32 mouse cellular contexts compared by ENCODE assay signal in genomic region chr13:99879696-99880095, GRCm38 (mm10). TPM values are rescaled to one million over a fixed set of nuclear protein-coding genes. Genes with fewer than 3 reads are reported as not detected.
DNase-seq lines count a peak whose midpoint lies in the region; ATAC-seq lines count a peak whose summit lies in the region.
"Had no signal": no experiment of that assay in that cellular context is flagged by ENCODE, and none has a peak within 500 bp of the region (broad histone marks: within the 10 kb centered on the region; RNA-seq: fewer than 3 reads in every experiment).

No protein-coding gene starts in this region.

- no peak overlapping the region for H3K9ac ChIP-seq in hindbrain, embryonic 13.5 days
- H3K9ac ChIP-seq in midbrain, embryonic 11.5 days (ENCODE audit: low read length) = no peak overlapping the region
- H3K9ac ChIP-seq: embryonic facial prominence, embryonic 13.5 days; forebrain, embryonic 13.5 days; forebrain, postnatal 0 days; heart, embryonic 13.5 days had no signal

- no peaks in the 10 kb centered on the region for H3K36me3 ChIP-seq in hindbrain, embryonic 10.5 days
- no peaks in the 10 kb centered on the region for H3K36me3 ChIP-seq in hindbrain, embryonic 13.5 days
- H3K36me3 ChIP-seq in midbrain, embryonic 11.5 days (ENCODE audit: control insufficient read depth, insufficient read depth, low read length) = no peaks in the 10 kb centered on the region
- H3K36me3 ChIP-seq in midbrain, embryonic 10.5 days = no peaks in the 10 kb centered on the region
- H3K36me3 ChIP-seq: embryonic facial prominence, embryonic 10.5 days; embryonic facial prominence, embryonic 13.5 days; heart, embryonic 10.5 days; heart, embryonic 13.5 days had no signal

- ATAC-seq in hindbrain, embryonic 13.5 days (ENCODE audit: low FRiP score) = no peak
- peak; percentile 77; the same call in 1 of the 2 replicates for ATAC-seq in midbrain, embryonic 11.5 days (ENCODE audit: low FRiP score)
- ATAC-seq: activated CD4-positive, CD25-positive, alpha-beta regulatory T cell, adult 4 months; CD4-positive, CD25-positive, alpha-beta regulatory T cell, adult 4 months; forebrain, embryonic 13.5 days; forebrain, postnatal 0 days; hindbrain, embryonic 16.5 days; inflammation-experienced regulatory T-cells, adult 6 months had no signal

- H3K4me1 ChIP-seq in hindbrain, embryonic 10.5 days (replicated peaks) = no peaks in the 10 kb centered on the region
- peaks cover 6% of the 10 kb centered on the region; the same call in 1 of the 2 replicates for H3K4me1 ChIP-seq in hindbrain, embryonic 13.5 days (replicated peaks)
- H3K4me1 ChIP-seq in midbrain, embryonic 11.5 days (ENCODE audit: control insufficient read depth, insufficient read depth, low read length) = no peaks in the 10 kb centered on the region
- H3K4me1 ChIP-seq in midbrain, embryonic 10.5 days = no peaks in the 10 kb centered on the region; the same call in 1 of the 2 replicates
- H3K4me1 ChIP-seq: embryonic facial prominence, embryonic 10.5 days; embryonic facial prominence, embryonic 13.5 days; forebrain, embryonic 13.5 days; heart, embryonic 10.5 days; heart, embryonic 13.5 days had no signal

- H3K9me3 ChIP-seq in hindbrain, embryonic 10.5 days = no peaks in the 10 kb centered on the region
- H3K9me3 ChIP-seq in hindbrain, embryonic 13.5 days = no peaks in the 10 kb centered on the region
- no peaks in the 10 kb centered on the region for H3K9me3 ChIP-seq in midbrain, embryonic 11.5 days (ENCODE audit: control insufficient read depth, low read length)
- no peaks in the 10 kb centered on the region for H3K9me3 ChIP-seq in midbrain, embryonic 10.5 days (replicated peaks)
- H3K9me3 ChIP-seq: embryonic facial prominence, embryonic 10.5 days; embryonic facial prominence, embryonic 13.5 days; forebrain, embryonic 13.5 days; heart, embryonic 10.5 days; heart, embryonic 13.5 days had no signal

- H3K4me3 ChIP-seq in hindbrain, embryonic 10.5 days = no peak overlapping the region
- no peak overlapping the region for H3K4me3 ChIP-seq in hindbrain, embryonic 13.5 days
- H3K4me3 ChIP-seq in midbrain, embryonic 11.5 days (ENCODE audit: low read depth, low read length) = no peak overlapping the region
- H3K4me3 ChIP-seq in midbrain, embryonic 10.5 days = no peak overlapping the region
- H3K4me3 ChIP-seq: embryonic facial prominence, embryonic 10.5 days; embryonic facial prominence, embryonic 13.5 days; erythroblast, embryonic 14.5 days; forebrain, embryonic 13.5 days; gastrocnemius, adult 2 months; heart, embryonic 10.5 days; heart, embryonic 13.5 days had no signal

- H3K27ac ChIP-seq in hindbrain, embryonic 10.5 days = no peak overlapping the region
- H3K27ac ChIP-seq in hindbrain, embryonic 13.5 days = no peak overlapping the region
- H3K27ac ChIP-seq in midbrain, embryonic 11.5 days (ENCODE audit: low read depth, low read length) = no peak overlapping the region
- H3K27ac ChIP-seq in midbrain, embryonic 10.5 days (replicated peaks) = no peak overlapping the region
- H3K27ac ChIP-seq: embryonic facial prominence, embryonic 10.5 days; embryonic facial prominence, embryonic 13.5 days; forebrain, embryonic 13.5 days; gastrocnemius, adult 2 months; heart, embryonic 10.5 days; heart, embryonic 13.5 days had no signal

- no peaks in the 10 kb centered on the region for H3K27me3 ChIP-seq in hindbrain, embryonic 10.5 days (ENCODE audit: insufficient read depth, poor library complexity, severe bottlenecking)
- H3K27me3 ChIP-seq in hindbrain, embryonic 13.5 days = no peaks in the 10 kb centered on the region
- H3K27me3 ChIP-seq in midbrain, embryonic 11.5 days (ENCODE audit: control insufficient read depth, insufficient read depth, low read length) = no peaks in the 10 kb centered on the region
- no peaks in the 10 kb centered on the region for H3K27me3 ChIP-seq in midbrain, embryonic 10.5 days (ENCODE audit: low read depth, poor library complexity, severe bottlenecking)
- H3K27me3 ChIP-seq: embryonic facial prominence, embryonic 13.5 days; forebrain, embryonic 13.5 days; heart, embryonic 13.5 days had no signal

- H3K4me2 ChIP-seq in hindbrain, embryonic 13.5 days = no peak overlapping the region
- H3K4me2 ChIP-seq in midbrain, embryonic 11.5 days = no peak overlapping the region
- H3K4me2 ChIP-seq: embryonic facial prominence, embryonic 13.5 days; forebrain, embryonic 13.5 days; heart, embryonic 13.5 days had no signal

- DNase-seq in hindbrain, embryonic 10.5 days (ENCODE audit: low spot score) = peak; percentile 34
- DNase-seq in midbrain, embryonic 11.5 days (ENCODE audit: low spot score, missing footprints) = peak; percentile 79
- DNase-seq in midbrain, embryonic 10.5 days (ENCODE audit: low spot score) = no peak
- DNase-seq in MN1 (ENCODE audit: low spot score) = peak; percentile 31
- peak; percentile 26 for DNase-seq in mesoderm, embryonic 11.5 days (ENCODE audit: low read depth, low spot score)
- DNase-seq in urinary bladder, adult 18-20 months (ENCODE audit: low spot score in 2 of 2) = no peak
- no peak for DNase-seq in lung, adult 18-20 months
- DNase-seq: adrenal gland, adult 8-10 months; adrenal gland, postnatal 25 days; cerebellum, adult 11-12 months; cerebellum, adult 8-10 months; cerebellum, postnatal 10 days; cerebellum, postnatal 36 days; embryo, embryonic 11 days; forebrain, postnatal 0 days; gastrocnemius, adult 2 months; gastrocnemius, postnatal 14 days; heart, adult 18-20 months; heart, postnatal 14 days; heart, postnatal 4 days had no signal

- WGBS in hindbrain, embryonic 10.5 days = 72% methylated on average over 10 of the region's 10 CpGs
- 66% methylated on average over 10 of the region's 10 CpGs for WGBS in hindbrain, embryonic 13.5 days
- WGBS in midbrain, embryonic 11.5 days = 77% methylated on average over 10 of the region's 10 CpGs
- WGBS in midbrain, embryonic 10.5 days = 73% methylated on average over 10 of the region's 10 CpGs

RNA-seq across cellular contexts. Expression of gene Cartpt, which starts 21.2 kb away (rescaled TPM):
- 9.3 and 31.1 TPM in 2 replicates for polyA plus RNA-seq in hindbrain, embryonic 10.5 days (2016; fragmentation: Nextera tagmentation; extraction: Ambion mirVana)
- 18.8 and 24.4 TPM in 2 replicates for polyA plus RNA-seq in hindbrain, embryonic 13.5 days (2015; fragmentation: Nextera tagmentation; extraction: Ambion mirVana)
- polyA plus RNA-seq in midbrain, embryonic 11.5 days (2014; fragmentation: Nextera tagmentation; extraction: Ambion mirVana) = 36.2 and 39.3 TPM in 2 replicates
- 5.1 and 13.5 TPM in 2 replicates for polyA plus RNA-seq in midbrain, embryonic 10.5 days (2016; fragmentation: Nextera tagmentation; extraction: Ambion mirVana)
- polyA plus RNA-seq: activated CD4-positive, CD25-positive, alpha-beta regulatory T cell, adult 4 months; C2C12; CD4-positive, CD25-positive, alpha-beta regulatory T cell, adult 4 months; erythroblast, embryonic 14.5 days; inflammation-experienced regulatory T-cells, adult 6 months had no signal

Comparison
In these comparisons a context has a peak if more than half of its experiments do, and no peak if none do; other contexts are left out.
1. DNase-seq: peak in hindbrain, embryonic 10.5 days (single experiment), midbrain, embryonic 11.5 days (single experiment), MN1 (single experiment) and mesoderm, embryonic 11.5 days (single experiment); none in midbrain, embryonic 10.5 days (single experiment), urinary bladder, adult 18-20 months (0 of 2) and lung, adult 18-20 months (0 of 2).